Mouse (Mus musculus): ENCODE data around the gene Pax7. TPM values are rescaled to one million over a fixed set of nuclear protein-coding genes. Genes with fewer than 3 reads are reported as not detected.
A peak's percentile ranks its signal among the peaks of the same experiment; 100 is the strongest.

Gene Pax7
- polyA plus RNA-seq, 1 experiment from 2014 or later: not detected

DNA sequence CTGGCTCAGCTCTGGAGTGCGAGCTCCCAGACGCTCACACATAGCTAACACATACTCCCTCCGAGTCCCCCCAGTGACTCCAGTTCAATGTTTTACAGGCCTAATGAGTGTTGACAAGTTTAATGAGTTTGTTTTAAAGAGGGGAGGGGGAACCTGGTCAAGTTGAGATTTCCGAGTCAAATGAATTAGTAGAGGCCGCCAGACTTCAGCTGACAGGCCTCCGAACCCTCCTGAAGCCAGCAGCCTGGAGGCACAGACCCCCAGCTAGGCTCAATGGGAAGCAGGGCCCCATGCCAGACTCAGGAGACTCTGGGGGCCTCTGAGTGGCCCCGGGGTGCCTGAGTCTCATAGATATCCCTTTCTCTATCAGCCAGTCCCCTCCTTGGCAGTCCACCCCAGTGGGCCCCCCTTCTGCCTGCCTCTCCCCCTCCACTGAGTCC, 23.9 kb downstream of the Pax7 start:
- Histone ChIP-seq H3K27ac (no peak overlapping the region), H3K9me3 (replicated peaks) (no peaks in the 10 kb centered on the region), H3K9ac (no peak overlapping the region), H3K27me3 (peaks cover 93% of the 10 kb centered on the region), H3K4me3 (replicated peaks) (no peak overlapping the region), H3K4me1 (replicated peaks) (no peaks in the 10 kb centered on the region), H3K4me2 (no peak overlapping the region), H3K36me3 (no peaks in the 10 kb centered on the region)
- no peak for ATAC-seq (ENCODE audit: low read depth)
- WGBS (ENCODE audit: insufficient replicate concordance): 35% methylated on average over 7 of the region's 7 CpGs
- no peak for DNase-seq

DNA sequence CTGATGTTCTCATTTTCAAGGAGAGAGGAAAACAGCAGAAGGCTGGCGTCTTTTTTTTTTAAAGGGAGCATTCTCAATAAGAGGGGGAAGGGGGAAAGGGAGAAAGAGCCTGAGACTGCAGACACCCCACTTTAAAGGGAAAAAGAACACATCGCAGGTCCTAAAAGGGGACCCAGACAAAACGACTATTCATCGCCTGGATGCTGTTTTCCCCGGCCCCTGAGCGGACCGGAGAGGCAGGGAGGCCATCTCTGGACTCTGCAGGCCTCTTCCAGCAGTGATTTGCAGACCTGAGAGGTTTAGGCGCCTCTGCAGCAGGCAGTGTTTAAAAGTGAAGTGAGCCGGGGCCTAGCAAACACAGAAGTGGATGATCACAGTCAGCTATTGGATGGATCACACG, 25.5 kb downstream of the Pax7 start:
- peaks cover 81% of the 10 kb centered on the region for H3K27me3 ChIP-seq
- WGBS (ENCODE audit: insufficient replicate concordance): 21% methylated on average over 10 of the region's 10 CpGs
- ATAC-seq (ENCODE audit: low read depth): no peak

GRCm38 (mm10) chr4:139807191-139807808, 26.0 kb downstream of the Pax7 start:
- Histone ChIP-seq H3K27me3 (peaks cover 77% of the 10 kb centered on the region), H3K27ac (no peak overlapping the region), H3K4me1 (replicated peaks) (no peaks in the 10 kb centered on the region), H3K4me2 (no peak overlapping the region), H3K4me3 (replicated peaks) (no peak overlapping the region), H3K9ac (no peak overlapping the region), H3K36me3 (no peaks in the 10 kb centered on the region), H3K9me3 (replicated peaks) (no peaks in the 10 kb centered on the region)
- 14% methylated on average over 14 of the region's 14 CpGs for WGBS (ENCODE audit: insufficient replicate concordance)
- no peak for ATAC-seq (ENCODE audit: low read depth)
- no peak for DNase-seq

More for the DNA sequence above, 25.5 kb downstream of the Pax7 start:
- no peak for DNase-seq
- no peak overlapping the region for H3K4me2 ChIP-seq
- H3K9me3 ChIP-seq (replicated peaks): no peaks in the 10 kb centered on the region
- no peak overlapping the region for H3K27ac ChIP-seq
- H3K4me3 ChIP-seq (replicated peaks): no peak overlapping the region
- H3K4me1 ChIP-seq (replicated peaks): no peaks in the 10 kb centered on the region
- H3K9ac ChIP-seq: no peak overlapping the region
- no peaks in the 10 kb centered on the region for H3K36me3 ChIP-seq

GRCm38 (mm10) chr4:139804896-139805295, 28.4 kb downstream of the Pax7 start:
- Histone ChIP-seq H3K36me3 (no peaks in the 10 kb centered on the region), H3K9me3 (replicated peaks) (no peaks in the 10 kb centered on the region), H3K9ac (no peak overlapping the region), H3K27me3 (peaks cover 70% of the 10 kb centered on the region), H3K27ac (no peak overlapping the region), H3K4me3 (replicated peaks) (no peak overlapping the region), H3K4me1 (replicated peaks) (no peaks in the 10 kb centered on the region), H3K4me2 (no peak overlapping the region)
- DNase-seq (no peak), ATAC-seq (ENCODE audit: low read depth) (no peak)
- WGBS (ENCODE audit: insufficient replicate concordance): 54% methylated on average over 8 of the region's 8 CpGs

DNA sequence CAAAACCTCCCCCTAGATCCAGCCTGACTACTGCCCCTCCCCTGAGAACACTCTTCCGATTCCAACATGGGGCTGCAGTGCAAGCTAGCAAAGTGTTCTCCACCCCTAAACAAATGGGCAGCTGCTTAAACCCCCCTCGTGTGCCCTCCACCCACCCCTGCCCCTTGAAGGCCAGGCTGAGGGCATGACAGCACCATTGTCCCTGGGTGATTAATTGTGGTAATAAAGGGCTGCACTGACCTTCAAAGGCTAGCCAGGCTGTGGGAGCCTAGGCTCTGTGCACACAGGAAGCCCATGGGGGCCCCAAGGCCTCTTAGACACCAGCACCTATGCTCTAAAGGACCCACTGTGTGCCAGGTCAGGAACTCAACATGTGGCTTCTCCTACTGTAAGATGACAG, 29.3 kb downstream of the Pax7 start:
- H3K4me1 ChIP-seq (replicated peaks): no peaks in the 10 kb centered on the region
- H3K4me2 ChIP-seq: no peak overlapping the region
- H3K4me3 ChIP-seq (replicated peaks): no peak overlapping the region
- H3K36me3 ChIP-seq: no peaks in the 10 kb centered on the region
- DNase-seq (no peak), ATAC-seq (ENCODE audit: low read depth) (no peak)
- peaks cover 64% of the 10 kb centered on the region for H3K27me3 ChIP-seq
- no peaks in the 10 kb centered on the region for H3K9me3 ChIP-seq (replicated peaks)
- H3K9ac ChIP-seq: no peak overlapping the region
- 21% methylated on average over 2 of the region's 2 CpGs for WGBS (ENCODE audit: insufficient replicate concordance)
- no peak overlapping the region for H3K27ac ChIP-seq

GRCm38 (mm10) chr4:139799436-139800100, 33.8 kb downstream of the Pax7 start:
- Histone ChIP-seq H3K27me3 (peaks cover 32% of the 10 kb centered on the region), H3K9me3 (replicated peaks) (no peaks in the 10 kb centered on the region), H3K36me3 (no peaks in the 10 kb centered on the region), H3K4me3 (replicated peaks) (no peak overlapping the region), H3K4me2 (no peak overlapping the region), H3K9ac (no peak overlapping the region), H3K4me1 (replicated peaks) (no peaks in the 10 kb centered on the region), H3K27ac (no peak overlapping the region)
- 59% methylated on average over 10 of the region's 10 CpGs for WGBS (ENCODE audit: insufficient replicate concordance)
- ATAC-seq (ENCODE audit: low read depth): no peak
- DNase-seq: no peak

GRCm38 (mm10) chr4:139797344-139797743, 36.0 kb downstream of the Pax7 start:
- no peak overlapping the region for H3K27ac ChIP-seq
- H3K27me3 ChIP-seq: peaks cover 30% of the 10 kb centered on the region; the same call in 1 of the 2 replicates
- H3K4me2 ChIP-seq: no peak overlapping the region
- WGBS (ENCODE audit: insufficient replicate concordance): 27% methylated on average over 4 of the region's 4 CpGs
- no peaks in the 10 kb centered on the region for H3K9me3 ChIP-seq (replicated peaks)
- H3K36me3 ChIP-seq: no peaks in the 10 kb centered on the region
- DNase-seq: no peak
- H3K9ac ChIP-seq: no peak overlapping the region
- ATAC-seq (ENCODE audit: low read depth): no peak
- H3K4me1 ChIP-seq (replicated peaks): no peaks in the 10 kb centered on the region
- no peak overlapping the region for H3K4me3 ChIP-seq (replicated peaks)

- Histone ChIP-seq H3K4me2 (no peak overlapping the region), H3K9me3 (replicated peaks) (no peaks in the 10 kb centered on the region), H3K9ac (no peak overlapping the region), H3K27ac (no peak overlapping the region), H3K36me3 (no peaks in the 10 kb centered on the region), H3K4me1 (replicated peaks) (0 out of 2 replicates have a peak, but pooled peaks cover 3% of the 10 kb centered on the region), H3K27me3 (peaks cover 24% of the 10 kb centered on the region; the same call in 1 of the 2 replicates), H3K4me3 (replicated peaks) (no peak overlapping the region)
- WGBS (ENCODE audit: insufficient replicate concordance): 27% methylated on average over 9 of the region's 9 CpGs
- ATAC-seq (ENCODE audit: low read depth) (no peak), DNase-seq (no peak)
Measured at GRCm38 (mm10) chr4:139796115-139796514, 37.2 kb downstream of the Pax7 start.

- Histone ChIP-seq H3K36me3 (no peaks in the 10 kb centered on the region), H3K27me3 (peaks cover 14% of the 10 kb centered on the region; the same call in 1 of the 2 replicates), H3K4me2 (0 out of 2 replicates have a peak overlapping the region, but pooled peaks have one; percentile 21), H3K4me3 (replicated peaks) (no peak overlapping the region), H3K9ac (no peak overlapping the region), H3K4me1 (replicated peaks) (0 out of 2 replicates have a peak, but pooled peaks cover 3% of the 10 kb centered on the region), H3K27ac (no peak overlapping the region), H3K9me3 (replicated peaks) (no peaks in the 10 kb centered on the region)
- DNase-seq (no peak), ATAC-seq (ENCODE audit: low read depth) (peak; percentile 47; the same call in 1 of the 2 replicates)
- 53% methylated on average over 8 of the region's 8 CpGs for WGBS (ENCODE audit: insufficient replicate concordance)
Measured at GRCm38 (mm10) chr4:139791168-139791567, 42.2 kb downstream of the Pax7 start.

DNA sequence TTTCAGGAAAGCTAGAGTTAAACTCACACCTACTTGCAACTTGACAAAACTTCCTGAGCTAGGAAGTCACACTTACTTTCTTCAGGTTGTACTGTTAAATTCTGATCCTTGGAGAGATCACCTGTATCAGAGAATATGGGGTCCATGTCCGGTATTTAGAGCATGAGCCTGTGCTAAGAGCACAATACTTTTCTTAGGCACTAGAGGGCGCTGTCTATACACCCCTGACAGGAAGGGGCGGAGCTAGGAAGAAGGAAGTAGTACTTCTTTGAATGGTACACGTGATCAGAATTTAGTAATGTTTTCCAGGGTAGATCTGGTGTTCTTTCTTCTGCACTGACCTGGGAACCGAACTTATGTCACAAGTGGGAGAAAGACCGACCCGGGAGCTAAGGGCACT, 43.6 kb downstream of the Pax7 start:
- H3K4me2 ChIP-seq: no peak overlapping the region
- DNase-seq (no peak), ATAC-seq (ENCODE audit: low read depth) (no peak)
- no peaks in the 10 kb centered on the region for H3K36me3 ChIP-seq
- H3K9ac ChIP-seq: no peak overlapping the region
- WGBS (ENCODE audit: insufficient replicate concordance): 59% methylated on average over 7 of the region's 7 CpGs
- H3K9me3 ChIP-seq (replicated peaks): no peaks in the 10 kb centered on the region
- H3K27me3 ChIP-seq: peaks cover 14% of the 10 kb centered on the region; the same call in 1 of the 2 replicates
- 0 out of 2 replicates have a peak, but pooled peaks cover 3% of the 10 kb centered on the region for H3K4me1 ChIP-seq (replicated peaks)
- H3K4me3 ChIP-seq (replicated peaks): no peak overlapping the region
- no peak overlapping the region for H3K27ac ChIP-seq

DNA sequence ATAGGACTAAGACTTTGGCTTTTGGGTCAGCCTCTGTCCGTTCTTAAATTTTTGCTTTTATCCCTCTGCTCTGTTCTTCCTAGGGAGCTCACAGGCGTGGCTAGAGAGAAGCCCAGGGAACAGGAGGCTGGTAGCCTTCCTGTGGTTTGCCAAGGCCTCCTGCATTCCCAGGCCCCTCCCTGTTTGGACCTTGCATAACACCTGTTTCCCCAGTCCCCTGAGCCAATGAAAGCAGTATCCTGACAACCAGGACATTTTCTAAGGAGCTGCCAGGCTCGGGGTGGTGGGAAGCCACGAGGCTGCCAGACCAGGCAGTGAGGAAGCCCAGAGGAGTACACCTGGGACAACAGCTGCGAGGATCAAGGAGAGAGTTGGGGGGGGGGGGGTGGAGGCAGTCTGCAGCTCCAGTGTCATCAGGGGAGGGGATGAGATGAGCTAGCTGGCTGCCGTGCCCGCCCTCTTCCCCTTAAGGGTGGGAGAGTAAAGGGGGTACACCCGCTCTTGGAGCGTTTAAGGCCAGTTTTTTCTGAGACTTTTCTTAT, 50.3 kb downstream of the Pax7 start:
- Histone ChIP-seq H3K36me3 (no peaks in the 10 kb centered on the region), H3K27ac (no peak overlapping the region), H3K27me3 (peaks cover 6% of the 10 kb centered on the region; the same call in 1 of the 2 replicates), H3K9me3 (replicated peaks) (no peaks in the 10 kb centered on the region), H3K9ac (no peak overlapping the region), H3K4me1 (replicated peaks) (no peaks in the 10 kb centered on the region), H3K4me2 (no peak overlapping the region), H3K4me3 (replicated peaks) (no peak overlapping the region)
- WGBS (ENCODE audit: insufficient replicate concordance): 41% methylated on average over 9 of the region's 9 CpGs
- ATAC-seq (ENCODE audit: low read depth) (no peak), DNase-seq (no peak)
